Mouse (Mus musculus): ENCODE measurements around the gene Gpkow.

- TF ChIP-seq CTCF (IDR thresholded peaks at IDR 0.05): no peak
- TF ChIP-seq EP300 (IDR thresholded peaks at IDR 0.05): no peak
Observed at GRCm38 (mm10) chrX:7657221-7657639, 39.7 kb upstream of the Gpkow start, which contains the start of gene Prickle3.
